Mouse (Mus musculus): ENCODE measurements around the gene Sept12. TPM values are rescaled to one million over a fixed set of nuclear protein-coding genes. Genes with fewer than 3 reads are reported as not detected.

Sept12 gene
- not detected in 2 replicates for total RNA-seq (2023)

DNA sequence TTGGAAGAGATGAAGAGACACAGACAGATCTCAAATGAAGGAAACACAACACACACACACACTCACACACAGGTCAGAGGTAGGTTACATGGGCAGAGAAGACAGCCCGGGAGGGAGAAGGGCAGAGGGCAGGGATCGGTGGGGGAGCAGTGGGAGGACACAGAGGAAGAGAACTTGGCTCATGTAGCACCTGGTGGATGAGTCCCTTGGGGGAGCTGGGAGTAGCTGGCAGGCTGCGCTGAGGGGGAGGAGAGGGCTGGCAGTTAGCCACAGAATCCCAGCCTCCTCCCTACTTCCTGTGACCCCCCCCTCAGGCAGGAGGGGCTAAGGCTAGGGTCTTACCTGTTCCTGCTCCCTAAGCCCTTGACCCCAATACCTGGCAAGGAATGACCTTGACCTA is at the start of gene Sept12:
Gene Sept12 (minus strand): TSS at position 300 of the 400 bp plus-strand sequence.

DNA sequence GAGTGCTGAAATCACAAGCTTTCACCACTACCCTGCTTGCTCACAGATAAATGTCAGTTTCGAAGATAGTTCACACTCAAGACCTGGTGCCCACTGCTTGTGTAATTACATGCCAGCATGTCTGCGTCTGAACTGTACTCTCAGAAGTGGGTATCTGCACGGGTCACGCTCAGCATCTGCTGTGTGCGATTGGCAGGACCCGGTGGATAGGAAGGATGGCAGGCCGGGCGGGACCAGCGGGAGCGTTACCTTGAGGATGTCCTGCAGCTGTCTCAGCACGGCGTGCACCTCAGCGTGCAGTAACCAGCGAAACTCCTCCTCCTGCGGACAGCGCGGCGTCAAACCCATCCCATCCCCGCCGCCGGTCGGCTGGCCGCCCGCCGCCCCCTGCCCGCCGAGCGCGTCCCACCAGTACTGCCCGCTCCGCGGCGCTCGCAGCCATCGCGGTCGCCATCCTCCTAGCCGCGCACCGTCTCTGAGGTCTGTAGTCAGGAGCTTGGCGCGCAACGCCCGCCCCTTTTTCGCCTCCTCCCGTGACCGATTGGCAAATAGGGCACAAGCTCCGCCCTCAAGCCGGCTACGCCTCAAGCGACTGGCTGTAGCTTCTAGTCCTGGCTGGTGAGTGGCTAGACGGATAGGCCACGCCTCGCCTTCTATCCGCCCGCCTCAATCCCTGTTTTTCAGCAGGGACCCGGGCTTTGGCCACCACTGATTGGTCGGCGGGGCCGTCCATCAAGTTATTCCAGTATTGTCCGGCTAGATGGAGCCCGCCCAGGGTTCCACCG is 15.6 kb upstream of the Sept12 start, which contains the start of gene Rogdi:
Gene Rogdi (minus strand): TSS at position 500 of the 785 bp plus-strand sequence.

DNA sequence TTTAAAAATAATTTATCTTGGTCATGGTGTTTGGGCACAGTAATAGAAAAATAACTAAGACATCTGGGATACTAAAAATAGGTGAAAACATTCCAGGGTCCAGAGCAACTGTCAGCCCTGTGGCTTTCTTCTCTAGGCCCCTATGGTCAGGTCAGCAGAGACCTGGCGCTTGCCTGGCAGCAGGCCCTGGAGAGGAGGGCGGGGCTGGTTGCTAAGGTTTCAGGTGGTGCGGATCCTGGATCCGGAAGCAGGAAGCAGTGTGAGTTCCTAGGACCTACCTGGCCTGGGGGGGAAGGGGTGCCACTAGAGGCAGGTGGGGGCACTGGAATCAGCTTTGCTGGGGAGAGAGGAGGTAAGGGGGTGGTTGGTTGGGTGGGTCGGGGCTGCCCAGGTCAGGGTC is 9.4 kb upstream of the Sept12 start, which contains the start of gene Smim22:
Gene Smim22 (plus strand): TSS at position 222 of the 400 bp plus-strand sequence.

DNA sequence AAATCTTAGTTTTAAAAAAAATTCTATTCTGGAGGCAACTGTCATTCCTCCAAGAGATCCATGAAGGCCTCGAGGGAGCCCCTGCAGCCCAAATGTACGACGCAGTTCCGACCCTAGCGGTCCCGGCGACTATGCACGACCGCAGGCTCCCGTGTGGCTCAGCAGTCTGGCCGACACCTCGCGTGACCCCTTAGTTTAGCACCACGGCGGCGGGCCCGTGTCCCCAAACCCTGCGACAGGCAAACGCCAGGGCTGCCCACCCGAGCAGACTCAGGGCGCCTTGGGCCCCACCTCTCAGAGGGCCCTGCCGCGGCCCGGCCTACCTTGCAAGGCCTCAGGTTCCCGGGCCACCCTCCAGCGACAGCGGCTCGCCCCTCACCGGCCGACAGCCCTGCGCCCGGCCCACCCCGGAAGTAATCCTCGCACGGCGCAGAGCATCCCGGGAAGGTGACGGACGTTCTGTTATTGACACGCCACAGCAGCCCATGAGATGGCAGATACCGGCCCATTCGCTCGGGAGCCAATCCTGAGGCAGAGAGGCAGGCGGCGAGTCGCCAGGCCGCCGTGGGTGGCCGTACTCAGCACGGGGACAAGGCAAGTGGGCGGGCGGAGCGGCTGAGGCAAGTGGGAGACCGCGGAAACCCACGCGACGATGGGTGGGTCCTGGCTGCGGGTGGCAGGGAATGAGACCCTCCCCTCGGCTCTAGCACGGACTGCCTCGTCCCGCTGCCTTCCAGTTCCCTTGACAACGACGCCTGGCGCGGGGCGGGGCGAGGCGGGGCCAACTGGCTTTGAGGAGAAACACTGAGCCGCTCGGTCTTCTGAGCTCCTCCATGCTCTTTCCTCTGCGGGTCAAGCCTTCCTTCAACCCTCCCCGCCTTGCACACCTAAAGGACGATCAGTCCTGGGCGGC is 33.6 kb downstream of the Sept12 start, which contains the start of gene Anks3:
Gene Anks3 (minus strand): TSS at position 409 of the 913 bp plus-strand sequence.

GRCm38 (mm10) chr16:4938461-4938860 is 59.2 kb downstream of the Sept12 start, which contains the start of gene Nudt16l1:
Gene Nudt16l1 (plus strand): TSS chr16:4938761.

Other genes with a start within 250 kb of the Sept12 start
- 17.8 and 20.7 TPM in 2 replicates for gene Cdip1, start 207.6 kb downstream of the Sept12 start, total RNA-seq (2023)
- not detected in 2 replicates for gene 4930562C15Rik, start 162.4 kb downstream of the Sept12 start, total RNA-seq (2023)
- 53.8 and 60.0 TPM in 2 replicates for gene Ubald1, start 117.5 kb downstream of the Sept12 start, total RNA-seq (2023)
- 55.0 and 72.6 TPM in 2 replicates for gene Mgrn1, start 111.6 kb downstream of the Sept12 start, total RNA-seq (2023)
- 24.3 and 26.9 TPM in 2 replicates for gene Nudt16l1, start 59.1 kb downstream of the Sept12 start, total RNA-seq (2023)
- 50.7 and 64.6 TPM in 2 replicates for gene Anks3, start 33.6 kb downstream of the Sept12 start, total RNA-seq (2023)
- gene Smim22, start 9.4 kb upstream of the Sept12 start, total RNA-seq (2023) = not detected in 2 replicates
- gene Rogdi, start 15.7 kb upstream of the Sept12 start, total RNA-seq (2023) = 251 and 261 TPM in 2 replicates
- 168 and 226 TPM in 2 replicates for gene Glyr1, start 52.0 kb upstream of the Sept12 start, total RNA-seq (2023)
- 98.3 and 148 TPM in 2 replicates for gene Ubn1, start 52.2 kb upstream of the Sept12 start, total RNA-seq (2023)
- gene Ppl, start 134.6 kb upstream of the Sept12 start, total RNA-seq (2023) = 0.16 and 0.29 TPM in 2 replicates
- not detected in 2 replicates for gene Sec14l5, start 149.3 kb upstream of the Sept12 start, total RNA-seq (2023)
- gene Nagpa, start 206.2 kb upstream of the Sept12 start, total RNA-seq (2023) = 24.5 and 29.6 TPM in 2 replicates
- not detected in 2 replicates for gene AU021092, start 224.4 kb upstream of the Sept12 start, total RNA-seq (2023)
- gene Alg1, start 235.8 kb upstream of the Sept12 start, total RNA-seq (2023) = 11.8 and 15.2 TPM in 2 replicates

Data from neutrophil, adult 65 days (primary cell).